Mouse (Mus musculus) hindbrain, embryonic 14.5 days (tissue): ENCODE measurements around the gene Glce. TPM values are rescaled to one million over a fixed set of nuclear protein-coding genes. Genes with fewer than 3 reads are reported as not detected.
A peak's percentile ranks its signal among the peaks of the same experiment; 100 is the strongest.

ENCODE experiments used
- ATAC-seq: fragments of 200-750 bp; cut with Nextera tagmentation; 2 replicates; pipeline ENCODE4 v1.8.0; 2017; ENCODE audit warnings: moderate number of reproducible peaks, mild to moderate bottlenecking, moderate TSS enrichment, moderate library complexity; ENCODE audit not compliant: low FRiP score
- DNase-seq: peaks from one replicate; pipeline ENCODE4 v3.0.0-alpha.2; 2015; ENCODE audit warnings: low spot score
- H3K27ac ChIP-seq: fragments of 300-500 bp; sonication (generic); 2 replicates; pipeline ENCODE4 v1.5.1; 2014; ENCODE audit warnings: mild to moderate bottlenecking, moderate library complexity
- H3K27me3 ChIP-seq: fragments of 300-500 bp; sonication (generic); 2 replicates; pipeline ENCODE4 v1.6.1; 2014; ENCODE audit warnings: mild to moderate bottlenecking, low read length, mixed read lengths; ENCODE audit not compliant: control insufficient read depth, insufficient read depth
- H3K36me3 ChIP-seq: fragments of 300-500 bp; sonication (generic); replicated peaks from 2 replicates; pipeline ENCODE4 v1.6.1; 2014; ENCODE audit not compliant: control insufficient read depth, insufficient read depth
- H3K4me1 ChIP-seq: fragments of 300-500 bp; sonication (generic); replicated peaks from 2 replicates; pipeline ENCODE4 v1.6.1; 2014; ENCODE audit warnings: antibody characterized with exemption, low read length, mixed read lengths; ENCODE audit not compliant: control insufficient read depth, insufficient read depth
- H3K4me2 ChIP-seq: fragments of 300-500 bp; sonication (generic); replicated peaks from 2 replicates; pipeline ENCODE4 v1.6.1; 2014; ENCODE audit warnings: mild to moderate bottlenecking, moderate library complexity
- H3K4me3 ChIP-seq: fragments of 300-500 bp; sonication (generic); replicated peaks from 2 replicates; pipeline ENCODE4 v1.5.1; 2014; ENCODE audit warnings: mild to moderate bottlenecking, low read length
- H3K9ac ChIP-seq: fragments of 300-500 bp; sonication (generic); 2 replicates; pipeline ENCODE4 v1.6.1; 2014
- H3K9me3 ChIP-seq: fragments of 300-500 bp; sonication (generic); 2 replicates; pipeline ENCODE4 v1.6.1; 2016; ENCODE audit warnings: low read length; ENCODE audit not compliant: control insufficient read depth
- WGBS: fragments of 180-500 bp; shearing (Covaris S2); extraction: QIAGEN DNeasy Blood & Tissue Kit; methylation state at CpG from one replicate; pipeline ENCODE4 v1.1.7; 2014; 5-methylcytosine and 5-hydroxymethylcytosine counted together
- polyA plus RNA-seq: library from polyadenylated mRNA; unstranded; fragments of >200 nt; fragmentation: Nextera tagmentation; extraction: Ambion mirVana; gene quantifications from 2 replicates; pipeline ENCODE4 v1.2.1, GENCODE M21; 2014

The Glce gene
- polyA plus RNA-seq, 1 experiment from 2014 or later = 23.5 TPM

DNA sequence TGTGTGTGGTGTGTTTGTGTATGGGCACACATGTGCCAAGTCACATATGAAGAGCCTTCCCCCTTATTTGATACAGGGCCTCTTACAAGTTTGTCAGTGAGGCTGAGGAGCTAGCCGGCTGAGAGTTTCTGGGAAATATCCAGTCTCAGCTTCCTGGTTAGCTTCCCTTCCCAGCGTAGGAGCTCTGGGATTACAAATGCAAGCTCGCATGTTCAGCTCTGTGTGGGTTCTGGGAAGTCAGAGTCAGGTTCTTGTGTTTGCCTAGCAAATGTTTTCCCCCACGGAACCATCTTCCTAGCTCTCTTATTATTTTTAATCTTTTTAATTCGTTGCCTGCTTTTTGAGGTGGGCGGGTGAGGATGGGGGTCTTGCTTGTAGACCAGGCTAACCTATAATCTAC lies 32.9 kb upstream of the Glce start:
- WGBS = 84% methylated on average over 6 of the region's 6 CpGs
- Histone ChIP-seq H3K9ac (no peak overlapping the region), H3K36me3 (no peaks in the 10 kb centered on the region), H3K9me3 (no peaks in the 10 kb centered on the region), H3K27ac (no peak overlapping the region), H3K27me3 (no peaks in the 10 kb centered on the region), H3K4me1 (0 out of 2 replicates have a peak, but pooled peaks cover 3% of the 10 kb centered on the region), H3K4me3 (no peak overlapping the region), H3K4me2 (no peak overlapping the region)
- ATAC-seq (no peak), DNase-seq (no peak)

DNA sequence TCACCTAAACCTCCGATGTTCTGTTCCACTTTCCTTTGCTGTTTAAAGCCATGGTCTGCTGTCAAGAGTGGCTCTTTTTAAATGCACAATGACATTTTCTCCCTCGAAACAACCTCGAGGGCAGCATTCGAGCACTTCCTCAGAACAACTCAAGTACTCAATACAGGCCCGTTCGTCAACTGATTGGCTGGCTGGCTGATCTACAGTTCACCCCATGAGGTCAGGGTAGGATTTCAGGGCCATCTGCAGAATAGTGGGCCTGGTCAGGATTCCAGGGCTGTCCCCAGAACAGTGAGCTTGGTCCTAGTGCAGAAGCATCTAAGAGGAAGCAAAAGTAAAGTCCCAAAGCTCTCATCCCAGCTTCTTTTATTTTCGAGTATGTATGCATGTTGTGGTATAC lies 32.5 kb upstream of the Glce start:
- H3K4me1 ChIP-seq = 0 out of 2 replicates have a peak, but pooled peaks cover 3% of the 10 kb centered on the region
- no peak overlapping the region for H3K9ac ChIP-seq
- no peak overlapping the region for H3K27ac ChIP-seq
- DNase-seq = no peak
- H3K36me3 ChIP-seq = no peaks in the 10 kb centered on the region
- H3K9me3 ChIP-seq = no peaks in the 10 kb centered on the region
- 84% methylated on average over 7 of the region's 7 CpGs for WGBS
- no peak for ATAC-seq
- H3K4me3 ChIP-seq = no peak overlapping the region
- H3K4me2 ChIP-seq = no peak overlapping the region
- no peaks in the 10 kb centered on the region for H3K27me3 ChIP-seq

DNA sequence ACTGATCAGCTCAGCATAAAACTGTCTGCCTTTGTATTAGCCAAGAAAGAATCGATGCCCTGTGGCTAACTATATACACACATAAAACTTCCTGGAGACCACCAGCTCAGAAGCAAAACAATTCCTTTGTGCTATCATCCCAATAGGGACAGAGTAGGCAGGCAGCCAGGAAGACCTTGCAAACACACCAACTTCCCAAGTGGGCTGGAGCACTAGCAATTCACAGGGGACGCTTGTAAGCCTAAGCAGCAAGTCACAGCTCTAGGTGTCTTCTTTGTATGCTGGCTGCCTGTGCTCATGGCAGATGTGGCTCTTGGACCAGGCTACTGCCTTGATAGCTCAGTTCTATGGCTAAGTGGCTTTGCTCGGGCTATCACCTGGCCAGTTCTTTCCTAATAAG lies 32.1 kb upstream of the Glce start:
- DNase-seq = no peak

DNA sequence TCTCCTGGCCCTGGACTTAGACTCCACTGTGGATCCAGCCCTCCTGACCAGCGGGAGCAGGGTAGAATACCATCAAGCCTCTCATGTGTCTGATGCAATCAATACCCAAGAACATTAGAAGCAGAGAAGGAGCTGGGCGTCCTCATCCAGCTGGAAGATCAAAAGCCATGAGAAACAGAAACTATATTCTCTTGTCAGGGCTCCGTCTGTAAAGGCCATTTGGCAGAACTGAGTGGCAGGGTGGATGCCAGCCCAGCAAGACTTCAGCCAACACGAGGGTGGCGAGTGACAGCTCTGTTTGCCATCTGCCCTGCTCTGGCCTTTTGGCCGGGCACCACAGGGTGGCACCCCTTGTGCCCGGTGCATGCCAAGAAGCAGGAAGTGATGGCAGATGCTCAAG lies 30.8 kb upstream of the Glce start:
- no peak overlapping the region for H3K9ac ChIP-seq
- no peak overlapping the region for H3K4me3 ChIP-seq
- ATAC-seq (no peak), DNase-seq (no peak)
- no peaks in the 10 kb centered on the region for H3K9me3 ChIP-seq
- H3K4me1 ChIP-seq = 0 out of 2 replicates have a peak, but pooled peaks cover 3% of the 10 kb centered on the region
- H3K4me2 ChIP-seq = no peak overlapping the region
- WGBS = 70% methylated on average over 7 of the region's 7 CpGs
- no peak overlapping the region for H3K27ac ChIP-seq
- no peaks in the 10 kb centered on the region for H3K36me3 ChIP-seq
- H3K27me3 ChIP-seq = no peaks in the 10 kb centered on the region

More for the DNA sequence above, 32.1 kb upstream of the Glce start:
- ATAC-seq = no peak
- no peak overlapping the region for H3K4me3 ChIP-seq
- no peaks in the 10 kb centered on the region for H3K9me3 ChIP-seq
- no peak overlapping the region for H3K27ac ChIP-seq
- no peak overlapping the region for H3K4me2 ChIP-seq
- no peak overlapping the region for H3K9ac ChIP-seq
- WGBS = 60% methylated on average over 3 of the region's 3 CpGs
- H3K27me3 ChIP-seq = no peaks in the 10 kb centered on the region
- no peaks in the 10 kb centered on the region for H3K36me3 ChIP-seq
- H3K4me1 ChIP-seq = 0 out of 2 replicates have a peak, but pooled peaks cover 3% of the 10 kb centered on the region

DNA sequence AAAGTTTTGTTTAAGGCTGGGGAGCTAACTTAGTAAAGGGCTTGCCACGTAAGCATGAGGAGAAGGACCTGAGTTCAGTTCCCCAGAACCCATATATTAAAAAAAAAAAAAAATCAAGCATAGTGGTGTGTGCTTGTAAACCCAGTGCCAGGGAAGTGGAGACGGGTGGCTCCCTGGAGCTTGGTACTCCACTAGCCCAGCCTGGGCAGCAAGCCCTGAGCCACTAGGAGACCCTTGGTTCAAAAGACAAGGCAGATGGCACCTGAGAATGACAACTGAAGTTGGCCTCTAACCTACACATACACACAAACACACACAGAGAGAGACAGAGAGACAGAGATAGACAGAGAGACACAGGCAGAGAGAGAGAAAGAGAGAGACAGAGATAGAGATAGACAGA lies 30.1 kb upstream of the Glce start:
- ATAC-seq (no peak), DNase-seq (no peak)
- no peak overlapping the region for H3K4me2 ChIP-seq
- no peak overlapping the region for H3K27ac ChIP-seq
- no peak overlapping the region for H3K9ac ChIP-seq
- H3K4me1 ChIP-seq = 0 out of 2 replicates have a peak, but pooled peaks cover 3% of the 10 kb centered on the region
- 92% methylated on average over 2 of the region's 2 CpGs for WGBS
- no peaks in the 10 kb centered on the region for H3K9me3 ChIP-seq
- H3K36me3 ChIP-seq = no peaks in the 10 kb centered on the region
- no peaks in the 10 kb centered on the region for H3K27me3 ChIP-seq
- H3K4me3 ChIP-seq = no peak overlapping the region

DNA sequence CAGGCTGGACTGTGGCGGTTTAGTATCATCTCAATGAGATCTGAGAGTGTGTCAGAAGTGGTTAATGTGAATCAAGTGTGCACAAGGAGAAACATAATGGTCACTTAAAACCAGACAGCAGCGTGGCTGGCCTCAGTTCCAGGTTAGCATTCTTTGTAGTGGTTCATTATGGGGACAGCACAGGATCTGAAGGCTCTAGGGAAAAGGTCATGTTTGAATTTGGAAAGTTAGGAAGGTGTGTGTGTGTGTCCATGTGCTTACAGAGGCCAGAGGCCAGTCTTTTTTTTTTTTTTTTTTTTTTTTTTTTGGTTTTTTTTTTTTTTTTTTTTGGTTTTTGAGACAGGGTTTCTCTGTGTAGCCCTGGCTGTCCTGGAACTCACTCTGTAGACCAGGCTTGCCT lies 22.7 kb upstream of the Glce start:
- WGBS = 75% methylated on average over 2 of the region's 2 CpGs
- H3K4me1 ChIP-seq = peaks cover 8% of the 10 kb centered on the region; the same call in 1 of the 2 replicates
- DNase-seq (no peak), ATAC-seq (no peak)
- H3K36me3 ChIP-seq = no peaks in the 10 kb centered on the region
- H3K4me3 ChIP-seq = no peak overlapping the region
- no peak overlapping the region for H3K4me2 ChIP-seq
- no peaks in the 10 kb centered on the region for H3K9me3 ChIP-seq
- H3K27ac ChIP-seq = no peak overlapping the region
- no peak overlapping the region for H3K9ac ChIP-seq
- H3K27me3 ChIP-seq = no peaks in the 10 kb centered on the region

DNA sequence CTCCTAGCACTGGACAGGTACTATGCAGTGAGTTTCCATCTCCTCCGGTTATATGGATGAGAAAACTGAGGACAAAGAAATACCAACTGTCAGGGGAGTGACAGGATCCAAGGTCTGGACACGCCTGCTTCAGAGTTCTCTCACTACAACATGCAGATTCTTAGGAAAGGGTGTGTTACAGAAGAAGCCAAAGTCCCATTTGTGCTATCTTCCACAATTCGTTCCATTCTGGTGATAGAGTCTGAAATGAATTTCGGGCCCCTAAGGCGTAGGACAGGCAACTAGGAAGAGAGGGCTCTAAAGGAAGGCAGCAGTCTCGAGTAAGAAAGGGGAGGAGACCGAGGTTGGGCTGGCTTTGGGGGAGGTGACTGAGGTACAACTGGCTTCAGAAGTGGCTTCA lies 21.0 kb upstream of the Glce start:
- 67% methylated on average over 7 of the region's 7 CpGs for WGBS

DNA sequence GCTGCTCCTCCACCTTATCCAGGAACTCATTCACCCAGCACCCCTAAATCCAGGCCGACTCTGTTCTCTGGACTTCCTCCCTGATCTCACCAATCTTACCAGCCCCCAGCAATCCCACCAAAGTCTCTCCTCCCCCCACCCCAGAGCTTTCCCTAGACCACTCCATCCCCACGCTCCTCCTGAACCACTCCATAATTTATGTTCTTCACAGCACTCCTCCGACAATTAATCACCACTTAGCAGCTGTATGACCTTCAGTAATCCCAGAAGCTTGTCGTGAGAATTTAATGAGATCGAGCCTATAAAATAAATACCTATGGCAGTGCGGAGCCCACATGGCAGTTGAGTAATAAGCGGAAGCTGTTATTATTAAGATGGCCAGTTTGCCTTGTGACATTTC lies 16.6 kb upstream of the Glce start:
- ATAC-seq (no peak), DNase-seq (no peak)
- no peak overlapping the region for H3K4me3 ChIP-seq
- H3K36me3 ChIP-seq = no peaks in the 10 kb centered on the region
- H3K27ac ChIP-seq = no peak overlapping the region
- H3K9me3 ChIP-seq = no peaks in the 10 kb centered on the region
- H3K4me1 ChIP-seq = peaks cover 37% of the 10 kb centered on the region
- no peak overlapping the region for H3K4me2 ChIP-seq
- H3K27me3 ChIP-seq = no peaks in the 10 kb centered on the region
- 45% methylated on average over 7 of the region's 7 CpGs for WGBS
- no peak overlapping the region for H3K9ac ChIP-seq

More for the DNA sequence above, 21.0 kb upstream of the Glce start:
- Histone ChIP-seq H3K27me3 (no peaks in the 10 kb centered on the region), H3K9me3 (no peaks in the 10 kb centered on the region), H3K27ac (no peak overlapping the region), H3K4me1 (peaks cover 19% of the 10 kb centered on the region), H3K4me3 (no peak overlapping the region), H3K36me3 (no peaks in the 10 kb centered on the region), H3K9ac (no peak overlapping the region), H3K4me2 (no peak overlapping the region)
- ATAC-seq (no peak), DNase-seq (no peak)

DNA sequence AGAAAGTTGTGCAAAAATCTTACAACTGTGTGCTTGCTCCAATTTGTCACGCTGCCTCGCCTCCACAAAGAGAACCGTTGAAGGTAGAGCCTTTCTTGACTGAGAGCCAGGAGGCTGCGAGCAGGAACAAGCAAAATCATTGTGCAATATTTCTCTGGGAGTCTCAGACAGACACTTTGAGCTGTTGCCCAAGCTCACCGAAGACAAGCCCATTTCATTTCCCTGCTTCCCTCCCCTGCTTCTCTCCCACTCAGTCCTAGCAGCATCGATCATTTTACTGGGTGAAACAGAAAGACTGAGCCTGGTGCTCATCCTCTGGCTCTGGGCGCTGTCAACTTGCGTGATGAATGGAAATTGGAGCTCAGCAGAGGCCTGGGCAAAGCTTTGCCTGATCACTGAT lies 14.8 kb upstream of the Glce start:
- Histone ChIP-seq H3K36me3 (no peaks in the 10 kb centered on the region), H3K9me3 (no peaks in the 10 kb centered on the region), H3K4me2 (no peak overlapping the region), H3K27ac (peak overlapping the region; percentile 72), H3K4me3 (no peak overlapping the region), H3K27me3 (no peaks in the 10 kb centered on the region), H3K9ac (0 out of 2 replicates have a peak overlapping the region, but pooled peaks have one; percentile 1), H3K4me1 (peaks cover 29% of the 10 kb centered on the region)
- 23% methylated on average over 8 of the region's 8 CpGs for WGBS
- DNase-seq = peak; percentile 66
- peak; percentile 65; the same call in 1 of the 2 replicates for ATAC-seq
